Mouse (Mus musculus) heart, postnatal 4 days (tissue): ENCODE measurements at regions not wholly inside any gene's neighbourhood (a gene's known extent, or its start where the extent isn't known, plus 50 kb on each side); places are given as distances from the start of the nearest gene placed in this dataset.

Experiments used
- DNase-seq: peaks from one replicate; pipeline ENCODE4 v3.0.0; 2021

DNA sequence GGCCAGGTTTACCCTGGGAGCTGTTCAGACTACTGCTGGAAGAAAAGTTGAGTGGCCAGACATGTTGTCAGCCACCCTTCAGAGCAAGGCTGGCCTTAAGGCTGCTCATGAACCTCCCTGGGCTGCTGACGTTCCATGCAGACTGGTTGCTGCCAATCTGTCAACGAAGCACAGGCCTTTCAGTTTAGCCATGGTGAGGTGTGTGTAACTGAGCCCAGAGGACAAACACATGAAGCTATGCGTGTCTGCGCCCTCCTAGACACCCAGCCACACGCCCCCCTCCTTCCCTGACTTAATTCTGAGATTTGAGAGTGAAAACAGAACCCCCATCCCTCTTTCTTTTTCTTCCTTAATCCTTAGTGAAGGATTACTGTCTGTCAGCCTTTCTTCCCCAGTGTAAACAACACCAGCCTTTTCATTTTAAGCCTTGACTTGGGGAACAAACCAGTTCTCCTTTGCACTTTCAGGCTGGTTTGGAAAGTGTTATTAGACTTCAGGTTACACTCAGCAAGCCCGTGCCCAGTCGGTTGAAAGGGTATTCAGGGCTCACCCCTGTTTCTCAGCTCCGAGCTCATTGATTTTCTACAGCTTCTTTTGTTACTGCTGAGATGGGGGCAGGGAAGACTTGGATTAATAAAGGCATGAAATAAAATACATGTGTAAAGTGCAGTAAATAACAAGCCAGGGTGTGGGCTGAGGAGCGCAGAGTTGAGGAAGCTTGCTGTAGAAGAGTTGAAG, 379.4 kb downstream of the Dmrt2 start:
- DNase-seq, result no peak

DNA sequence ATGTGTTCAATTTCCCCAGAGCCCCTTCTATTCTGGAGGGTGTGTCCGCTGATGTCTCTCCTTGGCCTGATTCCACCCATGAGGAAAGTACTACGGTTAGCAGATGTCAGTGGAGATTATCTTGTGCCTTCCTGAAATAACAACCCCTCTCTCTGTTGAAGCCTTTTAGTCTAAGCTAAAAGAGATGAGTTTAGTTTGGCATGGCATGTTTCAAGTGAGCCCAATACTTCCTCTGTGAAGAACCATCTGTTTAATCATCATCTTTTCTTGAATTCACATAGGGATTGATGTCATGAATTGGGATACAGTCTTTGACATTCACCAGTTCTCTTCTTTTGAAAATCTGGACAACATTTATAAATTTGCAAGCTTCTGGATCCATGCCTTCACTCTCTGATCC, 387.5 kb downstream of the Dmrt2 start:
- DNase-seq, result no peak

DNA sequence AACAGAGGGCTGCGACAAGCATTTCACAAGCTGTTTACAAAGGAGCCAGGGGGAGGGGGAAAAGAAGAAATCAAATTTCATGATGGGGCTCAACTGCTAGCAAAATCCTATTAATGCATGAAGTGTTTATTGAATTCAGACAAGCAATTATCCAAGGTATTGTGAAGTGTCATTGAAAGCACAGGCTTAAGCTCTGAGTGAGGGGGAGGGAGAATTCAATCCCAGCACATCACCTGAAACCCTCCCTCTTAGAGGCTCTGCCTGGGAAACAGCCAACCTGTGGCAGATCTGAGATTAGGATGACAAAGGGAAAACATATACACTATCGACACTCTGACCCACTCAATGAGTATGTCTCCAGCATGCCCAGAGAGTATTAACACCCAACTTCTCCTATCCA, 396.3 kb downstream of the Dmrt2 start:
- no peak for DNase-seq

DNA sequence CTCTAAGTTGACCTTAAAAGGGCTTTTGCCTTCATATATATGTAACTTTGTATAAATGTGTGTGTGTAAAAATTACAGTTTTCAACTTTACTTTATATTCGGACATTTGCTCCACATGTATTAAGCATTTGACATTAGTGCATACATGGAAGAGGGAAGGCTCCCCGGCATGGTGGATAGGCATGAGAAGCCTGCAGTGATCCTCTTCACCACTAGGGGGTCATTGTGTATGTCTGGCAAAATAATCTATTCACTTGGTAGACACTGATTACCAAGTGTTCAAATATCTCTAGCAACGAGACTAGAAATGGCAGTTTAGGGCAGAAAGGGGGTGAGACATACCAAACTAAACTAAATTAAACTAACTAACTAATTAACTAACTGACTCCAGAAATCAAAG, 397.7 kb downstream of the Dmrt2 start:
- no peak for DNase-seq

DNA sequence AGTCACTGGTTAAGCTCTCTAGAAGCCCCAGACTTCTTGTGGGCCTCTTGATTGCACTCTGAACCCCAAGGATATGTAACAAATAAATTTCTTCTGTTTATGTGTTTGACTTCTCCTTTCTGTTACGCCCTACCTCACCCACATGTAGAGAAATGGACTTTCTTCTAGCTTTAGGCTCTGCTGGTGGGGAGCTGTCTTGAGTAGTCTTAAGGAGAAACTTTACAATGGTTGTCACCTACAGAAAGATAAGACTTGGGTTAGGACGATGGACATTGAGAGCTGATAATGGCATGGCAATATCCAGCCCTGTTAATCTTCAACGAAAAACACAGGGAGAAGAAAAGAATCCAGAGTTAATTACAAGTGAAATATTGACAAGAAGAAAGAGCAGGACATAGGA, 416.1 kb downstream of the Dmrt2 start:
- DNase-seq, result no peak

DNA sequence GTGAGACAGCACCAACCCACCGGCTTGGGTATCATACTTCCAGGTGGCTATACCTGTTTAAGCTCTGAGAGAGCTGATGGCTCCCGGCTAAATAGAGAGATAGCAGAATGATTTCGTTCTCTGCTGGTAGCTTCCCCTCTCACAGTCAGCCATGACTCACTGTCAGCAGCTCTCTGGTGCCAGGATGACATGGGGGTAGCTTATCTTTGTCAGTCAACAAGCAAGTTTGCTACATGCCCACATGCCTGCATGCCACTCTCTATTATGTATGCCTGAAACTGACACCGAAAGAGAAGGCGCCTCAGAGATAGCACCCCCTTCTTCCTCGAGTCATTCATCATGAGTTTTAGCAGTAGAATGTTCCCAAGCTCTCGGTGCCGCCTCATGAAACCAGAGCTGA, 419.2 kb downstream of the Dmrt2 start:
- DNase-seq, result peak; percentile 4

DNA sequence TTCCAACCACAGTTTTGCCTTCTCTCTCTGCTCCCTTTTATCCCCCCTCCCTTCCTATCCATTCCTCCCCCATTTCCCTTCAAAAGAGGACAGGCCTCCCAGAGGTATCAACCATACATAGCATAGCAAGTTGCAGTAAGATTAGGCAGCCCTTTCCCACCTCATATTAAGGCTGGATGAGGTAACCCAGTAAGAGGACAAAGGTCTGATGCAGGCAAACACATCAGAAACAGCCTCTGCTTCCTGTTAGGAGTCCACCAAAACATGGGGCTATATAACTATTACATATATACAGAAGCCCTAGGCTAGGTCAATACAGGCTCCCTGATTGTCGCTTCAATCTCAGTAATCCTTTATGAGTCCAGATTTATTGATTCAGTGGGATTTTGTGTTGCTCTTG, 421.6 kb downstream of the Dmrt2 start:
- DNase-seq, result no peak

DNA sequence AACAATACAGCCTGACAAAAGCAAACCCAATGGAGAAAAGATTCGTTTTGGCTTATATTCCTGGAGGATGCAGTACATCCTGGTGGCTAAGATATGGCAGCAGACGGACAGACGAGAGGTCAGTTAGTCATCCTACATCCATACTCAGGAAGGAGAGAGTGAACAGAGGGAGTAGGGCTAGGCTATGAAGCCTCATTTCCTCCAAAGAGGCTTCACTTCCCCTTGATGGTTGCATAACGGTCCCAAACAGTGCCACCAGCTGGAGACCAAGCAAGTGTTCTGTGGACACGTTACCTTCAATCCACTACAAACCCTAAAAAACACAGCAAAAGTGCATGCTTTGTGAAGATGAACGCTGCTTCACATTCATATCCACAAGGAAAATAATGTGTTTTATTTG, 442.1 kb downstream of the Dmrt2 start:
- no peak for DNase-seq

DNA sequence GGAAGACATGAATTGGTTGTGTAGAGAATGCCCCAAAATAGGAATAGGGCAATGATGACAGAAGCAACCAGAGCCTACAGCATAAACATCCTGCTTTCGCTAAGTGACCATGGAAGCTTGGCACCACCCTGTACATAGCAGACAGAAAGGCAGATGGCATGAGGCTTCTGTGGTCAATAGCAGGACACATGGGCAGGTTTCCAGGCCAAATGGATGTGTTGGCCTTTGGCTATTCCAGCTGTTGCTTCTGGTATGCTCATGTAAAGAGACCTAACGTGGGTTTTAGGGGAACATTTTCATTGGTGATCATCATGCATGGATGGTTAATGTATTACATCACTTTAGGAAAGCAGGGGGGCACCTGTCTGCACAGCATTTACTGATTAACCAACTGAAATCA, 456.2 kb downstream of the Dmrt2 start:
- no peak for DNase-seq

DNA sequence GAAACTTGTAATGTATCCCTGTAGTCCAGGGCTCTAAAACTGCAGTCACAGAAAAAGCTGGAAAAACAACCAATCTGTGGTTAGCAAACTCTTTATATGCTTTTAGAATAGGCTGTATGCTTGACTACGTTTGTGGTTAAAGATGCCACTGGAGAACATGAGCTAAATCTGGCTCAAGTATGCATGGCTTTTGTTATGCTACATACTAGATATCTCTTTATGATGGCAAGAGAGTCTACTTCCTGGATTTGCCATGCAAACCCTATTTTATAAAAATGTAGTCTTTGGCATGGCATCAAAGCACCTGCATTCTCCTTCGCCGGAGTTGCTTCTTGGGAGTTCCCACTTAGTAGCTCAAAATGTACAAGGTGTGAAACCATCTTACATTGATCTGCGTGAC, 462.2 kb downstream of the Dmrt2 start:
- DNase-seq, result no peak

DNA sequence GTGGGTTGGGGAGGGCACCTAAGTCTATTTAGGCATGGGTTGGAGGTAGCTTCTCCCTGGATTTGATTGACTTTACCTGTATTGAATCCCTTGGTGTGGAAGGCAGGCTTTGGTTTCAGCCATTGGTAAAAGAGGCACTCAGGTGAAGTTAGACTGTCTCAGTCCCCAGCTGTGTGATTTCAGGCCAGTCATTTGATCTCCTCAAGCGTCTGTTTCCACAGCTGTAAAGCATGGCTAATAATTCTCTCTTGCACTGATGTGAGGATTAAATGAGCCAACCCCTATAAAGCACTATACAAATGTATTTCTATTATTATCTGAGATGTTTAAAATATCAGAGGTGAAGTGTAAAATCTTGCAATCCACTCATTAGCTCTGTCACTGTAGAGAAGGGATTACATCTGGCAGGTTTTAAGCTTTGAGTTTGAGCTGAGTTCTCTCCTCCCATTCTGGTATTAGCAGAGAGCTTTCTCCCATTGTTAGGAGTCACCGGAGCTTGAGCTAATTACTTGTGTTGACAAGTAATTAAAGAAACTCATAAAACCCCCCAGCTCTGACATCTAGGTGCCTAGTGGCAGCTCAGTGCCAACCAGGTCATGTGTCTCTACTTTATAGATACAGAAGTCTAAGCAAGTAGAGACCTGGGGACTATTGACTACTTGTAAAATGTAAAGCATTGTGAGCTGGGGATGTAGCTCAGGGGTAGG, 463.3 kb downstream of the Dmrt2 start:
- DNase-seq, result no peak

DNA sequence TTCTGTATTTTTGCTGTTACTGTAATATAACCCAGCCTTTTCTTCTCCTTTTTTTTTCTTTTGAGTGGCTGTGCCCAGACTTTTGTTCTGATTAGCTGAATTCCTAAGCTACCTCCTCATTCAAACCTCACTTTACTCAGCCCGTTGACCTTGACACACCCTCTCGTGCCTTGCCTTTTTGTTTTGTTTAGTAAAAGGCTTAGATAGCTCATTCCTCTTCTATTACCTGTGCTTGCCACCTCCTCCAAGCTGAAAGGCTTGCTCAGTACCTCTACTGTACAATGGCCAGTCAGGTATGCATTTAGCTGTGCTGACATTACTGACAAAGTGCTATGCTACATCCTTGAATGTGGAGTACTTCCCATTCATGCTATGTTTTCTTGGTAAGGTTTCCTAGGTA, 464.2 kb upstream of the Smarca2 start:
- no peak for DNase-seq

DNA sequence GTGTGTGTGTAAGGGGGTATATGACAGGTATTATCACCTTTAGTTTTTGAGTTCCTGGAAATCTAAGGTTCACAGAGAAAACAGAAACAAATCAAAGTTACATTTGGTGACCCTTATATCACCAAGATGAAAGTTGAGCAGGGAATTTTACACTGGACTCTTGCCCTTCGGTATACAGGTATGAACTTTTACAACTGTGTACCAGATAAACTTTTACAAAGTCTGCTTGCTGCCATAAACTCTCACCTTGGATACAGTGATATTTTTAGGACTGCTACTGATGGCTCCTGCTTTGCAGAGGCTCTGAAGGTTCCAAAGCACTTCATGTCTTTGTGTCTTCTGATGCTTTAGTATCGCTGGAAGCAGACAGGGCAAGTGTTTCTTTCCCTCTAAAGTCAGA, 461.3 kb upstream of the Smarca2 start:
- no peak for DNase-seq

DNA sequence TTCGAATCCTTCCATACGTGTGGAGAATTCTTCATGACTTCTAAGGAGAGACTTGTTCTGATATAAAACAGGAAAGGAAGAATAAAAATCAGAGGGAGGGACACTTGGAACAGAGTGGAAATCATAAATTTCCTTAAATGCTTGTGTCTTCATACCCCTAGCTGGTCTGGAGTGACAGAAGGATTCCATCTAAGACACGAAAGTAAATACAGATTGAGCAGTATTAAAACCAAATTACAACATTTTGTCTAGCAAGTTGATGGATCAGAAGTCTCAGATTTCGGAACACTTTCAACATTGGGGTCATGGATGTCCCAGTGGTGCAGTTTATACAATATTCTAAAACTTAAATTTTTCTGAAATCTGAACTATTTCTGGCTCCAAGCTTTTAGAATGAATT, 453.6 kb upstream of the Smarca2 start:
- DNase-seq, result no peak

DNA sequence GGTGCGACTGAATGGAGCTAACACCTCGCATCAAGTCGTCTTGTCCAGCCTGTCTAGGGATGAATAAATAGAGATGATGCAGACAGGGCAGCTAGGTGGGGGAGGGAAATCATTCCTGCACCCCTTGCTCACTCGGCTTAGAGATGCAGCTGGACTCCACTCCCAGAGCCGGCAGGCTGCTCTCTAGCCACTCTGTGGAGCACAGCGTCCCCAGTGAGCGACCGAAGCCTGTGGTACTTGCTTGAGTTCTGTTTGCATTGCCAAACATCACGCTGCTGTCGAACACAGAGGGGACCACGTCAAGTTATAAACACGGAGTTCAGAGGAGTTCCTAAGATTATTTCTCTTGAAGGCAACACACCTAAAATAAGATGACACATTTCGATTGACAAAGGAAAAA, 439.9 kb upstream of the Smarca2 start:
- no peak for DNase-seq

DNA sequence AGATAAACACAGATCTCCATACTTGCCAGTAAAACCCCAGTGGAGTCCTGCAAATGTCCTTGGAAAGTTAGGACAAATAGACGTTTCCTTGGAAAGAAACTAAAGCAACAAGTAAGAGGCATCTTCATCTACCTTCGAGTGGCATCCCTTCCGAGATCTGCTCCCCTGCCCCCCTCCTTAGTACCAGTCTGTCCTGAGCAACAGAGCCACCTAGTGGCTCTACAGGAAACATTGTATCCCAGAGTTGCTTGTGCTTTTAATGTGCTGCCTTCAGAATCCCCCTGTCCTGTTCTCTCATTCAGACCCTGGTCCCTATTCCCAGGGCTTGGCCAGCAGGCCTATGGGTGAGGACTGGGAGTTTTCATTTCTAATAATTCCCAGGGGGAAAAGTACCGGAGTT, 423.1 kb upstream of the Smarca2 start:
- DNase-seq, result peak; percentile 5

DNA sequence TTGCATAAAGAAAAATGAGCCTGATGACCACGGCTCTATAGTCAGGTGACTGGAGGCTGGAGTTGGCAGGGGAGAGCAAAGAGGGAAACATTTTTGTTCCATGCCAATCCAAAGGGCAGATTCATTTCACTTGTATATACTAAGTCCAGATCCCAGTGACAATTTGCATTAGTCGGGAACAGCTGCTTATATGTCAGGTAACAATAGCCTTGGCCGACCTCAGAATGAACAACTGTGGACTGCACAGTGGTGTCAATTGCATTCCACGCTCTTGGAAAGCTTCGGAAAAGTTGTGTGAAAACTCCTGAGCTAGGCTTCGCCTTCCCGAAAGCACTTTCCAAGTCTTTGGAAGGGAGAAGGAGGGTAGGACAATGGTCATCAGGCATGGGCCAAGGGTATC, 419.8 kb upstream of the Smarca2 start:
- no peak for DNase-seq

DNA sequence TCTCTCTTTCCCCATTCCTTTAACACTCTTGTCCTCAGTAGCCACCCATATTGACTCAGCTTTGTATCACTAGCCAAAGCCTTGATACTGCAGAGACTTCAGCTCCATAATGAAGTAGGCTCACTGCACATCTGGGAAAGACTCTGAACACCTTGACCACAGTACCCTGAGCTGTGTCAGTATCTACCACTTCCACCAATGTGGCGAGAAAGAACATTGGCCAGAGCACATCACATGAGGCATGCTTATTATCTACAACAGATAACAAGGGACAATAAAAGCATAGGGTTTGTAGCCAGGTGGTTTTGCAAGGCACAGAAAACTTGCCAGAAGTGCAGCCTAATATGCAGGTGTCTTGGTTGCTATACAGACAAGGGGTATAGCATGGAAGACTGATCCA, 414.0 kb upstream of the Smarca2 start:
- no peak for DNase-seq

DNA sequence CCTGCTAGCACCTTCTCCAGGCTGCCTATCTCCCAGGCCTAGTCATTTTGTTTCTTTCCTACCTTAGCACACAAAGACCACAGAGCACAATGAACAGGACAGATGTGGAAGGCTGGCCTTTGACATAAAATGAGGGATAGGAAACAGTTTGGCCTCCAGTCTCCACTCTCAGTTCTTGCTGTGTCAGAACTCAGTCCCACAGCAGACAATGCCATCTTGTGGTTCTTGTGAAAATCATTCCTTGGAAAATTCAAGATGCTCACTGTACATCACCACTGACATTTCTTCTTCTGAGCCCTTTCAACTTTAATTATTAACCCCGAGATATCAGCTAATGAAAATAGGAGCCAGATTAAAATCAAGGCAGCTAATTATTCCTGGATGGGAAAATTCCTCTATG, 411.2 kb upstream of the Smarca2 start:
- no peak for DNase-seq

DNA sequence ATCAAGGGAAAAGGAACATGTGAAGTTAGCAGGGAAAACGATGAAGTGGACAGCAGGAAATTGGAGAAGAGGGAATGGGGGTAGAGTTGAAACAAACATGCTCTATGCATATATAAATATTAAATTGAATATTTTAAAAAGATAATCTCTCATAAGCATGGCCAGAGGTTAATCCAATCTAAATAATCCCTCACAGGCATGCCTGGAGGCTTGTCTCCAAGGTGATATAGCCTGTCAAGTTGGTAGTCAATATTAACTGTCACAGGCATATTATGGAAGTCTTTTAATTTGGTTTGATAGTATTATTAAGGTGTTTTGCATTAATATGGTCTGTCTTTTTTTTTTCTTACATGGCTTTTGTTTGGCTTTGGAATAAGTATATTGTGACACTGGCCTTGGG, 396.1 kb upstream of the Smarca2 start:
- no peak for DNase-seq

DNA sequence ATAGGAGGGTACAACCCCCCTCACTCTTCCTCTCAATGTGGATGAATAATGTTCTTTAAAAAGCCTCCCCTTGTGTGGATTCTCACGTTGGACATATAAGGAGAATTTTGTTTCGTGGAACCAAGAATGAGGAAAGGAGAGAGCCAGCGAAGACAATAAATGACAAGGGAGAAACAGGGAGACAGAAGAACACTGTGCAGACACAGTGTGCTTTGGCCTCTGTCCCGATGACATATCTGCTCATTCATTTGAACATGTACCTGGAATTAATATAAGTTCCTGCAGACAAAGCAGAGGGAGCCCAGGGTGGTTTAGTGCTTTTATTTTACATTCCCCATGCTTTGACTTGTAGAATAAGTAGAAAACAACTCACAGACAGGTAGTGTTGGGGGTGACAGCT, 370.3 kb upstream of the Smarca2 start:
- no peak for DNase-seq

DNA sequence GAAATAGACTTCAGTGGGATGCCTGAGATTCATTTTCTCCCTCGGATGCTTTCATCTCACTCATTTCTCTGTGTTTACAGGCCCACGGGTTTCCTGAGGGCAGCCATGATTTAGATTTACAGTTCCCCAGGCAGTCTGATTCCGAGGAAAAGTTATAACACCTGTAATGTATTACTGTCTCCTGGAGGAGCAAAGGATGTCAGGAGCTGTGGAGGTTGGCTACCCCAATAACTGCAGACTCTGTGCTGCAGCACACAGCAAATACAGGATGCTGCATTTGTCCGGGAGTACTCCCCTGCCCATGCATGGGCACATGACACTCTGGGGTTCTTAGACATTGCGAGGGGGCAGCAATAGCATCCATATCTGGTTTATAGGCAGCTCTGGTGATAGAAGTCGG, 360.8 kb upstream of the Smarca2 start:
- DNase-seq, result no peak

DNA sequence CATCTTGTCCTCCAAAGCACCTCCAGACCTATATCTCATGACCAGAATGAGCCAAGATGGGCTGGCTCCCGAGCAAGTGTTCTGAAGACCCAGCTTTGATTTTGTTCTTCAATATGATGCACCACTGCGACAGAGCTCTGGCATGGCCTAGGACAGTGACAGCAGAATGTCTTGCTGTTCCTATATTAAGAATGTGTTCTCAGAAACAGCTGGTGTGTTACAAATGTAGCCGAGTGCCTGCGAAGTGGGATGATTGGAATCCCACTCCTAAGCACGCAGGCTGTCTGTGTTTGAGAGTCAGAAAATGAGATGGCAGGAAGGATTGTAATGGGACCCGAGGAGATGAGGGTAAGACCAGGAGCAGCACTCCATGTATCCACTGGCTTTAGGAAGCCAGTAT, 355.1 kb upstream of the Smarca2 start:
- DNase-seq, result no peak

DNA sequence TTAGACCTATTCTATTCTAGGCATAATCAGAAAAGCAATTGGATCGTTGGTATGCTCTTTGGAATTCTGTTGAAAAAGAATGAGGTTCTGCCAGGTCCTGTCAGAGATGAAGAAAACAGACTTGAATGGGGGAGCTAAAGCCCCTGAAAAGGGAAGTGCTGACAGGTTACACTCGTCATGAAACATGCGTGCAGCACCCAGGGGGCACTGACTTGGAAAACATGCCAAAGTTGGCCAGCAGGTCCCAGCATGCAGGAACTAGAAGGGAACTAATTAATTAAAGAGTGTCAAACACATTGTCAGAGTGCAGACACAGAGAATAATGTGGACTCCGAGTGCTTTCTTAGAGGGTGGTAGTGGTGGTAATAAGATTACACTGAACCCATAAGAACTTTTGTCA, 346.2 kb upstream of the Smarca2 start:
- DNase-seq, result no peak

DNA sequence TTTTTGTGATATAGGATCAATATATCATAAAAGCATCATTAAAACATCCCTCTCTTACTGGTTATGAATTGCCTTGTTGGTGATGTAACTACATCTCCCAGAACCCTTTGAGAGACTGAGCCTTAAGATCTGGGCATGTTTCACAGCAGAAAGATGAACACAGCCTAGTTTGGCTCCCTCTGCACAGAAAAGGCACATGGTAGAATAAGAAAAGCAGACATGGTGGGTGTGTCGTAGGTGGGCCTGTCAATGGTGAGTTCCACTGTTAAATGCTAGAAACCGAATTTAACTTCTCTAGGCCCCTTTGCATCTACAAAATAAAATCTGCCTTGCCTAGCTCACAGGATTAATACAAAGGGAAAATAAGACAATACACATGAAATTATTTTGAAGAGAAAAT, 343.3 kb upstream of the Smarca2 start:
- DNase-seq, result no peak
